Mouse (Mus musculus): ENCODE data around the gene Fam8a1.

Fam8a1 gene

DNA sequence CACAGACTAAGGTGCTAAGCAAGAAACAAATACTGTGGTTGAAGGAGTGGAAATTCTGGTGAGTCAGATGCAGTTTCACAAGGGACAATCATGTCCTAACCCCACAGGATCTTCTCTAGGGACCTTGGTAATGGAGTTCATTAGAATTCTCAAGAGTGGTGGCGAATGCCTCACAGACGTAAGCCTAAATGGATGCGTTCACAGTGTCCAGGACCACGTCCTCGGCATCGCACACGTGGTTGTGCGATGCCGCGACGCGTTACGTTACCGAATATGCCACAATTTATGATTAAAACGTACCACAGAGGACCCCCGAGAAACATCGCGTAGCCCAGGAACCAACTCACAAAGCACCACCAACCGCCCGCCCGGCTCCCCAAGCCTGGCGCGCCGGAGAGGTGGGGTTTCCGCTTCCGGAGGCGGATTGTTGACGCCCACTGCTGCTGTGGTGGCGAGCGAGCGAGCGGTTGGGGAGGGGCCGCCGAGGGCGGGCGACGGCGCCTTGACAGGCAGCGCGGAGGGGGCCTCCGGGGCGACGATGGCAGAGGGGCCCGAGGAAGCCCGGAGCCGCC is at the start of gene Fam8a1:
Gene Fam8a1, plus strand, starts transcription at position 475 of the 572 bp plus-strand sequence.
- DNase-seq (ENCODE audit: low spot score) = peak; percentile 81

DNA sequence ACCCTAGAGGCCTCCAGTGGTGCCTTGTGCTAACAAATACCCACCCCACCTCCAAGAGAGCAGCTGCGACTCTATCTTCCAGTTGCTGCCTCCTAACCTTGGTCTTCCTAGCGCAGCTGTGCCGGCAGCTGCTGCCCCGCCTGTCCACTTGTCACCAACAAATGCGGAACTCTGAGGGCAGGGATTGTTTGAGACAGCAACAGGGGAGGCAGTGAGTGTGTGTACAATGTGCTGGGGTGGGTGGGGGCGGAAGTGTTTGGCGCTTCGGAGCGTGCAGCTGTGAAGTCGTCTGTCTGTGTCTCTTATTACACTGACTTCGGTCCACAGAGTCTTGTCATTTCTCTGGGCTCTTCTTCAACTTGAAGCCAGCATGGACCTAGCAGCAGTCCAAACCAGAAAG is 49.7 kb upstream of the Fam8a1 start:
- no peak for DNase-seq (ENCODE audit: low spot score)

GRCm38 (mm10) chr13:46620964-46621757 is 48.2 kb upstream of the Fam8a1 start:
- DNase-seq (ENCODE audit: low spot score) = no peak

- DNase-seq (ENCODE audit: low spot score) = no peak
Observed at GRCm38 (mm10) chr13:46626608-46627007, 42.7 kb upstream of the Fam8a1 start.

- DNase-seq (ENCODE audit: low spot score) = no peak
Observed at GRCm38 (mm10) chr13:46627841-46628240, 41.5 kb upstream of the Fam8a1 start.

GRCm38 (mm10) chr13:46629391-46629790 is 39.9 kb upstream of the Fam8a1 start:
- DNase-seq (ENCODE audit: low spot score) = no peak

- DNase-seq (ENCODE audit: low spot score) = no peak
Observed at GRCm38 (mm10) chr13:46632796-46633195, 36.5 kb upstream of the Fam8a1 start.

DNA sequence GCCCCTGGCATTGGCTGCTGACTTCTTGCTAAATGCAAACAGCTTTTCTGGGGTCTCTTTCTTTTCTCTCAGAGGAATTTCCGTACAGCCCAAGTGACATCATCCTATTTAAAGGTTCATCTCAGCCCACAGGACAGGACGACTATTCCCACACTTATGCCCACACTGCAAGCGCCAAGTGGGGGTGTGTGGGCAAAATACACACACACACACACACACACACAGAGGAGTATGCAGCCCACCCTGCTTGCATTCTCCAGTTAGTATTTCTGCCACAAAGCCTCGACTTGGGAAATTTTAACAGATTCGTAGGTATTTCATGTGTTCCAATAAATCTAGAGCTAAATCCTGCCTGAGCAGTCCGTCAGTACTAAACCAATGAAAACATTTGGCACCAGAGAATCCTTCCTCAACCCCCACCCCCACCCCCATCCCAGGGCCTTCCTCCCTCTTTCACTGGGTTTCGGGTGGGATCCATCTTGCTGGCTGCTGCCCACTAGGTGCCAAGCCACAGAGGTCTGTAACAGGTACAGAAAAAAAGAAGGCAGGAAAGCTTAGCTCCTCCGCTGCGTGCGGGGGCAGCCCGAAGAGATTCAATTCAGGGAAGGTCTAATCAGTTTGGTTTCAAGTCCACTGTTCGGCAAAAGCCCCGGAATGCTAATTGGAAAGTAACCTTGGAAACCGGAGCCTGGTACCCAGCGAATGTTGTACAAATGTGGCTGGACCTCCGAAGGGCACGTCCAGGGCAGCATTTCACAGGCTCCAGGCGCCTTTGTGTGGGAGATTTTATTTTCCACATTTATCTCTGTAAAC is 35.8 kb upstream of the Fam8a1 start:
- DNase-seq (ENCODE audit: low spot score) = peak; percentile 47

DNA sequence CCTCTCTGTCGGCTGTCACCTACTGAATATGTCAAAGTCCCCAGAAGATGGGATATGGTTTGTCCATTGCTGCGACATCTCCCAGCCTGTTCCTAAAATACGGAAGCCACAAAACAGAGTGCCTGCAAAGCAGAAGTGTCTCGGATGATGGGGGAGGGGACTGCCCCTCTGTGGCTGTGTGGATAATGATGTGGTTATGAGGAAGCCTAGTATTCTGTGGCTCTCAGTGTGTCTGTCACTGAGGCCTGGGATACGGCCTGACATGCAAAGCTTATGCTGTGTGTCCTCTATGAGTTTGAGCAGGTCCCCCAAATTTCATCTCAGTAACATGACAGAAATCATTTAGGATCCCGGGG is 35.2 kb upstream of the Fam8a1 start:
- DNase-seq (ENCODE audit: low spot score) = no peak

GRCm38 (mm10) chr13:46640608-46641468 is 28.5 kb upstream of the Fam8a1 start:
- no peak for DNase-seq (ENCODE audit: low spot score)

GRCm38 (mm10) chr13:46642318-46642717 is 27.0 kb upstream of the Fam8a1 start:
- no peak for DNase-seq (ENCODE audit: low spot score)

DNA sequence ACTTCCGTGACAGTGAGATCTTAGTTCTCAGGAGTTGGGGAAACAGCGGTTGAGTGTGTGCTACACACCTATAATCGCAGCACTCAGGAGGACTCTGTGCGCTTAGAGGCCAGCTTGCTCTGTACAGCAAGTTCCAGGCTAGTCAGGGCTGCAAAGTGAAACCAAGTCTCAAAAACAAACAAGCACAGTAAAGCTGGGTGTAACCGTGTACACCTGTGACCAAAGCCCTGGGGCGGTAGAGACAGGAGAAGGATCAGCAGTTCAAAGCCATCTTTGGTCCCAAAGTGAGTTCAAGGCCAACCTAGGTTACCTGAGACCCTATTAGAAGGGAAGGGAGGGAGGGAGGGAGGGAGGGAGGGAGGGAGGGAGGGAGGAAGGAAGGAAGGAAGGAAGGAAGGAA is 25.1 kb upstream of the Fam8a1 start:
- no peak for DNase-seq (ENCODE audit: low spot score)

DNA sequence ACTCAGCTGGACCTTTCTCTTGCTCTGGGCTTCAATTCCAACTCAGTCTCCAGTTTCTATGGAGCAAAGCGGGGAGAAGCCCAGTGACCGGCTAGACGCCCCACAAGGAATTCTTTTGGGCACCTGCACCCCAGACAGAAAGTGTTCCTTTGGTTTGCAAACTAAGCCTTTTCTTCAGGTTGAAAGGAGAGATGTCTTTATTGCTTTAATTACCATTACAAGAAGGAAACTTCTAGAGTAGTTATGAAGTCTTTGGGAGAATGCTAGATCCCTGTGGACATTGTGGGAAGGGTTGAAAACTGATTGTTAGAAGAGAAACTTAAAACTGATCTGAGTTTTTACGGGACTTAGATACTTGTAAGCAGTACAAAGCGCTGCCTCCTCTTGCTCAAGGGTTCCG is 23.8 kb upstream of the Fam8a1 start:
- DNase-seq (ENCODE audit: low spot score) = no peak

DNA sequence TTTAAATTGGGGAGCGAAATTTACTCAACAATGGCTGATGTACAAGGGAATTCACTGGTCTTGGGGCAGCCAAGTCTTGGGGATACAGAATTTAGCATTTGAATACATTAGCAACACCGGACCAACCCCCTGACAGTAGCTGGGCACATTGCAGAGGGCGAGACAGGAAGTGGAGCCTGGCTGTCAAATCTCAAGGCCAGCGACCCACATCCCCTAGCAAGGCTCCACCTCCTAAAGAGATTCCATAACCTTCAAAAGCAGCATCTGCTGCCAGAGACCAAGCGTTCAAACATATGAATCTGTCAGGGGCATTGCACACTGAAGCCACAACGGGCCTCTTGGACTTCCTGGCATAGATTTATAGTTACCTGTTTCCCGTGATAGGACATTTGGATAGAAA is 17.5 kb upstream of the Fam8a1 start:
- DNase-seq (ENCODE audit: low spot score) = no peak

GRCm38 (mm10) chr13:46652671-46653070 is 16.7 kb upstream of the Fam8a1 start:
- no peak for DNase-seq (ENCODE audit: low spot score)

GRCm38 (mm10) chr13:46653671-46654070 is 15.7 kb upstream of the Fam8a1 start:
- DNase-seq (ENCODE audit: low spot score) = no peak

GRCm38 (mm10) chr13:46654566-46654965 is 14.8 kb upstream of the Fam8a1 start:
- no peak for DNase-seq (ENCODE audit: low spot score)

DNA sequence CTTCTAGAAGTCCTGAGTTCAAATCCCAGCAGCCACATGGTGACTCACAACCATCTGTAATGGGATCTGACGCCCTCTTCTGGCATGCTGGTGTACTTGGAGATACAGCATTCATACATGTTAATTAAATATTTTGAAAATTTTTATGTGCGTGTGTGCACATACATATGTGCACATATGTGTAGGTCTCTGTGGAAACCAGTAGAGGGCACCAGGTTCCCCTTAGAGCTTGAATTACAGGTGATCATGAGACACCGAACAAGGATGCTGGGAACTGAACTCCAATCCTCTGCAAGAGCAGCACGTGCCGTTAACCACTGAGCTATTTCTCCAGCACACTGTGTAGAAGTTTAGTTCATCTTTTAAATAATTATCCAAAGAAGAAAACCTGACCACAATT is 10.1 kb upstream of the Fam8a1 start:
- DNase-seq (ENCODE audit: low spot score) = no peak

- DNase-seq (ENCODE audit: low spot score) = peak; percentile 55
Observed at GRCm38 (mm10) chr13:46663461-46663964, 5.8 kb upstream of the Fam8a1 start.

GRCm38 (mm10) chr13:46669620-46670271 is 424 bp downstream of the Fam8a1 start:
- DNase-seq (ENCODE audit: low spot score) = no peak

DNA sequence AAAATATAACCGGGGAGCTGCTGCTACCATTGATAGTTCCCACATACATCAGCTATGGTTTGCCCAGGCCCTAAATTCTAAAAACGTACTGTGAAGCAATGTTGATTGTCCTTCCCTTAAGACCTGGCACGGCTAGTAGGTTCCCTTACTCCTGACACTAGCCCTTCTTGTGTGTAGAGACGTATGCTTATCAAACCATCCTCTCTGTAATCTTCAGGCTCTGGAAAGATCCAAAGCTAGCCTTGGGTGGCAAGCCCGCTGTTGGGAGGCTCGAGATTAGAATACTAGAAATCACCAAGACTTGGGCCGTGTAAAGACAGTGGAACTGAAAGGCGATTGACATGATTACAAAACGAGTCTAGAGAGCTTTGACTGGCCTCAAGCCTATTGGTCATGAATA is 1.2 kb downstream of the Fam8a1 start:
- DNase-seq (ENCODE audit: low spot score) = no peak

Measured in left cerebral cortex, adult 11 months (tissue).